Mouse (Mus musculus): Measurements from ENCODE around the gene Pgpep1. TPM values are rescaled to one million over a fixed set of nuclear protein-coding genes. Genes with fewer than 3 reads are reported as not detected.

Gene Pgpep1
- total RNA-seq, 1 experiment: 21.4 TPM

DNA sequence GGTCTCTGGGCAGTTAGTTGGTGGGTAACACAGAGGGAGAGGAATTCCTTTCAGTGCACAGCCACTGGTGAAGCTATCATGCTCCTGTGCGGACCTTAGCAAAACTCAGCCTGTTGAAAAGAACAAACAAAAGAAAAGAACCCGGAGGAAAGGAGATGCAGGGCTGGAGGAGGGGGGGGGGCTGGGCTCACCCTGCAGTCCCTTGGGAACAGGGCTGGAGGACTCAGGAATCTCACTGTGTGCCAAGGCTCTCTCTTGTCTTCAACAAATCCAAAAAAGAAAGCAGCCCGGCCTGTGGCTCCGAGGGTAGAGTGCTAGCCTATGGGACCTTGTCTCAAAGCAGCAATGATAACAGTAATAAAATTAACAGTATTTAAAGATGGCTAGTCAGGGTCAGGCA, 3.5 kb upstream of the Pgpep1 start:
- Histone ChIP-seq H3K4me3 (ENCODE audit: insufficient read depth in 1 of 2, low read depth in 1 of 2, low read length in 2 of 2, poor library complexity in 1 of 2, severe bottlenecking in 1 of 2) (no peak overlapping the region), H3K4me1 (ENCODE audit: control insufficient read depth in 2 of 2, insufficient read depth in 2 of 2, low read length in 2 of 2, poor library complexity in 1 of 2) (peaks cover 8 to 16% of the 10 kb centered on the region in 2 experiments; a peak in 2 of 4 replicates), H3K9ac (ENCODE audit: insufficient read depth, low read depth, low read length, poor library complexity, severe bottlenecking) (no peak overlapping the region), H3K9me3 (ENCODE audit: control insufficient read depth, insufficient read depth, low read depth, low read length) (no peaks in the 10 kb centered on the region), H3K27ac (ENCODE audit: insufficient read depth, low read depth, low read length, poor library complexity, severe bottlenecking) (no peak overlapping the region), H3K36me3 (ENCODE audit: control insufficient read depth, insufficient read depth, low read length, poor library complexity, severe bottlenecking) (no peaks in the 10 kb centered on the region)
- no peak for DNase-seq (ENCODE audit: low read depth, low spot score)
- TF ChIP-seq MAFK (IDR thresholded peaks at IDR 0.05; ENCODE audit: insufficient read depth, low read depth, low read length) (no peak), ZNF384 (IDR thresholded peaks at IDR 0.05; ENCODE audit: low read depth, low read length) (no peak), CHD2 (IDR thresholded peaks at IDR 0.05; ENCODE audit: low read depth, low read length) (no peak), ZC3H11A (IDR thresholded peaks at IDR 0.05; ENCODE audit: borderline replicate concordance, low read depth, low read length) (no peak), HCFC1 (IDR thresholded peaks at IDR 0.05; ENCODE audit: borderline replicate concordance, insufficient read depth, low read length) (no peak)
- in situ Hi-C loops (cut with MboI; ENCODE audit: low sequenced_read_pairs in 2 of 2, unreplicated experiment in 2 of 2): no loop called here

DNA sequence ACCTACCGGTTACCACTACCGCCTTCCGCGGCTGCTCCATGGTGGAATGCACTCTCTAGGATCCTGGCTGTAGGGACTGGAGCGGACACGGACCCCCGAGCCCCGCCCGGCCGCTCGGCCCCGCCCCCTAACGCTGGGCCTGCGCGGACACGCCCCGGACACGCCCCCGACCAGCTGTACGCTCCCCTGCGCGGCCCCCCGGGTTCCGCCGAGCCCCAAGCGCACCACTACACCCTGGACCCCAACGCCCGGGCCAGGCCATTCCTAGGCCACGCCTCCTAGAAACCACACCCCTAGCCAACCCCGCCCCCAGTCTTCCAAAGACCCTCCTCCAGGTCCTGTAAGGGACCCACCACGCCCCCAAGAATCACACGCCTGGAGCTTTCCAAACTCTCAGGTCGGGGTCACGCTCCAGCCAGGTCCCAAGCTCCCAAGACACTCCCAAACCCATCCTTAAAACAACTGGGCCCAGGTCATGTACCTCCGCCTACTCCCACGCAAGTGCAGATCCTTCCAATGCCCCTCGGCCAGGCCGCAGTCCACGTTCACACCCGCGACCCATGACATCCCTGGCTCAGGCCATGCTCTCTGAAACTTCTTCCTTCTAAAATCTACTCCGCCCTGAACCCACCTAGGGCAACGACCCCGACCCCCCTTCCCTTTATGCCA, 450 bp downstream of the Pgpep1 start:
- in situ Hi-C loops (cut with MboI; ENCODE audit: low sequenced_read_pairs in 2 of 2, unreplicated experiment in 2 of 2): no loop called here
- no peak for TF ChIP-seq ZNF384 (IDR thresholded peaks at IDR 0.05; ENCODE audit: low read depth, low read length)
- TF ChIP-seq ZC3H11A (IDR thresholded peaks at IDR 0.05; ENCODE audit: borderline replicate concordance, low read depth, low read length): no peak
- no peak for TF ChIP-seq CHD2 (IDR thresholded peaks at IDR 0.05; ENCODE audit: low read depth, low read length)
- TF ChIP-seq HCFC1 (IDR thresholded peaks at IDR 0.05; ENCODE audit: borderline replicate concordance, insufficient read depth, low read length): peak; percentile 20; the same call in 1 of the 2 replicates
- no peak for TF ChIP-seq MAFK (IDR thresholded peaks at IDR 0.05; ENCODE audit: insufficient read depth, low read depth, low read length)
- Histone ChIP-seq H3K27ac (ENCODE audit: insufficient read depth, low read depth, low read length, poor library complexity, severe bottlenecking) (peak overlapping the region; percentile 35; the same call in 1 of the 2 replicates), H3K36me3 (ENCODE audit: control insufficient read depth, insufficient read depth, low read length, poor library complexity, severe bottlenecking) (peaks cover 7% of the 10 kb centered on the region; the same call in 1 of the 2 replicates), H3K9ac (ENCODE audit: insufficient read depth, low read depth, low read length, poor library complexity, severe bottlenecking) (peak overlapping the region; percentile 72), H3K9me3 (ENCODE audit: control insufficient read depth, insufficient read depth, low read depth, low read length) (no peaks in the 10 kb centered on the region), H3K4me3 (ENCODE audit: insufficient read depth in 1 of 2, low read depth in 1 of 2, low read length in 2 of 2, poor library complexity in 1 of 2, severe bottlenecking in 1 of 2) (peak overlapping the region; percentile 87 to 93), H3K4me1 (ENCODE audit: control insufficient read depth in 2 of 2, insufficient read depth in 2 of 2, low read length in 2 of 2, poor library complexity in 1 of 2) (peaks cover 5 to 12% of the 10 kb centered on the region in 2 experiments; a peak in 3 of 4 replicates)
- peak; percentile 97 for DNase-seq (ENCODE audit: low read depth, low spot score)

DNA sequence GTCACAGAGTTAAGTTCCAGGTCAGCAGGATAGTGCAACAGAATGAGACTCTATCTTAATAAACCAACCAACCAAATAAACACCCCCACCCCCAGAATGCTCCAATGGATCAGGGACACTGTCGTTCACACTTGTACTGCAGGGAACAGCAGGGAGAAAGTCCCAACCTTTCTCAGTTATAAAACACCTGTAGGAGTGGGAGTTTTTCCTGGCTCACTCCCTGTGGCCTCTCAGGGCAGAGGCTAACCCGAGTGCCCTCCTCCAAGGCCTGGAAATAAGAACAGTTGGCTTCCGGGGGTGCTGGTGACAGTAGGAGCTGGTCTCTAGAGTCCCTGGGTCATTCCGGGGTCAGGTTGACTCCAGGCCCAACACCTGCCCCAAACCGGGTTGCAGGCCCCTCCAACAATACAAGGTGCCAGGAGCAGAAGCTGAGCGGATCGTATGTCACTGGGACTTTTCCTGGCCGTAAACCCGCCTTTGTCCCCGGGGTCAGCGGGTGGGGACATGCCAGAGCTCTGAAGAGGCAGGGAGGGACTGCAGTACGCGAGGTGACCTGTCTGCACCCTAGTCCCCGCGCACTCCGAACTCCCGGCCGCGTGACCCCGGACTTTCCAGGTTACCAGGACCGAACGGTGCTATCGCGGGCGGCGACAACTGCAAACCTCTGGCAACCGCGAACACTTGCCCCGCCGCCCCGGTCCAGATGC, 1.1 kb downstream of the Pgpep1 start:
- DNase-seq (ENCODE audit: low read depth, low spot score): no peak
- Histone ChIP-seq H3K9ac (ENCODE audit: insufficient read depth, low read depth, low read length, poor library complexity, severe bottlenecking) (peak overlapping the region; percentile 72), H3K36me3 (ENCODE audit: control insufficient read depth, insufficient read depth, low read length, poor library complexity, severe bottlenecking) (peaks cover 9% of the 10 kb centered on the region; the same call in 1 of the 2 replicates), H3K4me1 (ENCODE audit: control insufficient read depth in 2 of 2, insufficient read depth in 2 of 2, low read length in 2 of 2, poor library complexity in 1 of 2) (peaks cover 5 to 12% of the 10 kb centered on the region in 2 experiments; a peak in 3 of 4 replicates), H3K4me3 (ENCODE audit: insufficient read depth in 1 of 2, low read depth in 1 of 2, low read length in 2 of 2, poor library complexity in 1 of 2, severe bottlenecking in 1 of 2) (peak overlapping the region; percentile 87 to 93), H3K27ac (ENCODE audit: insufficient read depth, low read depth, low read length, poor library complexity, severe bottlenecking) (no peak overlapping the region), H3K9me3 (ENCODE audit: control insufficient read depth, insufficient read depth, low read depth, low read length) (no peaks in the 10 kb centered on the region)
- TF ChIP-seq HCFC1 (IDR thresholded peaks at IDR 0.05; ENCODE audit: borderline replicate concordance, insufficient read depth, low read length) (no peak), CHD2 (IDR thresholded peaks at IDR 0.05; ENCODE audit: low read depth, low read length) (no peak), ZNF384 (IDR thresholded peaks at IDR 0.05; ENCODE audit: low read depth, low read length) (no peak), MAFK (IDR thresholded peaks at IDR 0.05; ENCODE audit: insufficient read depth, low read depth, low read length) (no peak), ZC3H11A (IDR thresholded peaks at IDR 0.05; ENCODE audit: borderline replicate concordance, low read depth, low read length) (no peak)
- in situ Hi-C loops (cut with MboI; ENCODE audit: low sequenced_read_pairs in 2 of 2, unreplicated experiment in 2 of 2): no loop called here

DNA sequence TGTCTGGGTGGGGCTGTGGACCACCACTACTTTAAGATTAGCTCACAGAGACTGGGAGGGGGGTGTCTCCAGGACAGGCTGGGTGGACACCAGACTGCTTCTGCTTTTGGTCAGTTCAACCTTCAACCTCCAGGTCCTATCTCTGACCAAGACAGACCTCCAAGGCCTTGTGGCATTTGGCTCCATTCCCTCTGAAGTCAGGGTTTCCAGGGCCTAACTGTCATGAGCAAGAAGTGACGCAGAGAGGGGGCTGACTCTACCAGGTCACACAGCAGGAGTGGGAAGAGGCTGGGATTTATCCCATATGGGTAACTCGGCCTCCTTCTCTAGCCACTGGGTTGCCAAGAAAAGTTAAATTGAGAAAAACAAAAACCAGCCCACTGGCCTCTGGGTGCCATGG, 2.4 kb downstream of the Pgpep1 start:
- H3K36me3 ChIP-seq (ENCODE audit: control insufficient read depth, insufficient read depth, low read length, poor library complexity, severe bottlenecking): peaks cover 9% of the 10 kb centered on the region; the same call in 1 of the 2 replicates
- TF ChIP-seq HCFC1 (IDR thresholded peaks at IDR 0.05; ENCODE audit: borderline replicate concordance, insufficient read depth, low read length) (no peak), CHD2 (IDR thresholded peaks at IDR 0.05; ENCODE audit: low read depth, low read length) (no peak), MAFK (IDR thresholded peaks at IDR 0.05; ENCODE audit: insufficient read depth, low read depth, low read length) (no peak), ZNF384 (IDR thresholded peaks at IDR 0.05; ENCODE audit: low read depth, low read length) (no peak), ZC3H11A (IDR thresholded peaks at IDR 0.05; ENCODE audit: borderline replicate concordance, low read depth, low read length) (no peak)
- DNase-seq (ENCODE audit: low read depth, low spot score): no peak
- in situ Hi-C loops (cut with MboI; ENCODE audit: low sequenced_read_pairs in 2 of 2, unreplicated experiment in 2 of 2): no loop called here
- H3K27ac ChIP-seq (ENCODE audit: insufficient read depth, low read depth, low read length, poor library complexity, severe bottlenecking): no peak overlapping the region
- no peak overlapping the region for H3K4me3 ChIP-seq (ENCODE audit: insufficient read depth in 1 of 2, low read depth in 1 of 2, low read length in 2 of 2, poor library complexity in 1 of 2, severe bottlenecking in 1 of 2)
- H3K9me3 ChIP-seq (ENCODE audit: control insufficient read depth, insufficient read depth, low read depth, low read length): no peaks in the 10 kb centered on the region
- peaks cover 5 to 13% of the 10 kb centered on the region in 2 experiments; a peak in 3 of 4 replicates for H3K4me1 ChIP-seq (ENCODE audit: control insufficient read depth in 2 of 2, insufficient read depth in 2 of 2, low read length in 2 of 2, poor library complexity in 1 of 2)
- H3K9ac ChIP-seq (ENCODE audit: insufficient read depth, low read depth, low read length, poor library complexity, severe bottlenecking): no peak overlapping the region

Measured in ES-E14 (cell line).